ENCODE assay signal across 8 mouse cellular contexts in genomic region chr13:55443799-55444285, GRCm38 (mm10). TPM values are rescaled to one million over a fixed set of nuclear protein-coding genes. Genes with fewer than 3 reads are reported as not detected.
A peak's percentile ranks its signal among the peaks of the same experiment; 100 is the strongest.
DNase-seq lines count a peak whose midpoint lies in the region; ATAC-seq lines count a peak whose summit lies in the region.
"Had no signal": no experiment of that assay in that cellular context is flagged by ENCODE, and none has a peak within 500 bp of the region (broad histone marks: within the 10 kb centered on the region; RNA-seq: fewer than 3 reads in every experiment).

No protein-coding gene starts in this region.

- H3K9ac ChIP-seq in forebrain, embryonic 11.5 days (ENCODE audit: low read length): peak overlapping the region; percentile 65
- H3K9ac ChIP-seq in limb, embryonic 15.5 days: no peak overlapping the region
- H3K9ac ChIP-seq in stomach, embryonic 15.5 days: peak overlapping the region; percentile 2; the same call in 1 of the 2 replicates

- no peak overlapping the region; the same call in 1 of the 2 replicates for H3K27ac ChIP-seq in forebrain, embryonic 11.5 days (ENCODE audit: low read depth, low read length)
- H3K27ac ChIP-seq in limb, embryonic 15.5 days: peak overlapping the region; percentile 97
- H3K27ac ChIP-seq in stomach, embryonic 15.5 days: peak overlapping the region; percentile 99

- peak overlapping the region; percentile 96 for H3K4me3 ChIP-seq in megakaryocyte, embryonic 14.5 days (replicated peaks)
- peak overlapping the region; percentile 90 for H3K4me3 ChIP-seq in forebrain, embryonic 11.5 days (ENCODE audit: low read depth, low read length)
- H3K4me3 ChIP-seq in limb, embryonic 15.5 days: peak overlapping the region; percentile 88
- H3K4me3 ChIP-seq in stomach, embryonic 15.5 days (replicated peaks): peak overlapping the region; percentile 74

- H3K4me2 ChIP-seq in forebrain, embryonic 11.5 days (ENCODE audit: low read depth, low read length, severe bottlenecking): peak overlapping the region; percentile 86
- H3K4me2 ChIP-seq in limb, embryonic 15.5 days: peak overlapping the region; percentile 73
- H3K4me2 ChIP-seq in stomach, embryonic 15.5 days: peak overlapping the region; percentile 75

- H3K36me3 ChIP-seq in megakaryocyte, embryonic 14.5 days (replicated peaks; ENCODE audit: low read length): peaks cover 12% of the 10 kb centered on the region
- H3K36me3 ChIP-seq in forebrain, embryonic 11.5 days (ENCODE audit: control insufficient read depth, insufficient read depth, low read length): no peaks in the 10 kb centered on the region
- H3K36me3 ChIP-seq in limb, embryonic 15.5 days: no peaks in the 10 kb centered on the region
- no peaks in the 10 kb centered on the region for H3K36me3 ChIP-seq in stomach, embryonic 15.5 days

- no peaks in the 10 kb centered on the region for H3K27me3 ChIP-seq in megakaryocyte, embryonic 14.5 days (replicated peaks)
- H3K27me3 ChIP-seq in forebrain, embryonic 11.5 days (ENCODE audit: control insufficient read depth, insufficient read depth, low read length): no peaks in the 10 kb centered on the region
- no peaks in the 10 kb centered on the region for H3K27me3 ChIP-seq in limb, embryonic 15.5 days
- no peaks in the 10 kb centered on the region for H3K27me3 ChIP-seq in stomach, embryonic 15.5 days (replicated peaks)

- no peak for DNase-seq in forebrain, embryonic 11.5 days (ENCODE audit: low spot score)
- no peak for DNase-seq in adrenal gland, postnatal 4 days (ENCODE audit: low spot score in 2 of 2)
- no peak for DNase-seq in urinary bladder, postnatal 4 days (ENCODE audit: low spot score in 2 of 2)
- DNase-seq: cerebellum, postnatal 25 days had no signal

- peaks cover 3% of the 10 kb centered on the region; the same call in 1 of the 2 replicates for H3K9me3 ChIP-seq in megakaryocyte, embryonic 14.5 days
- no peaks in the 10 kb centered on the region for H3K9me3 ChIP-seq in forebrain, embryonic 11.5 days (ENCODE audit: control insufficient read depth, low read length)
- no peaks in the 10 kb centered on the region for H3K9me3 ChIP-seq in limb, embryonic 15.5 days
- H3K9me3 ChIP-seq in stomach, embryonic 15.5 days: no peaks in the 10 kb centered on the region

- peaks cover 66% of the 10 kb centered on the region for H3K4me1 ChIP-seq in megakaryocyte, embryonic 14.5 days
- peaks cover 8% of the 10 kb centered on the region; the same call in 1 of the 2 replicates for H3K4me1 ChIP-seq in forebrain, embryonic 11.5 days (replicated peaks; ENCODE audit: control insufficient read depth, insufficient read depth, low read length)
- H3K4me1 ChIP-seq in limb, embryonic 15.5 days: peaks cover 26% of the 10 kb centered on the region
- H3K4me1 ChIP-seq in stomach, embryonic 15.5 days: peaks cover 18% of the 10 kb centered on the region

- 49% methylated on average over 9 of the region's 9 CpGs for WGBS in forebrain, embryonic 11.5 days
- 34% methylated on average over 9 of the region's 9 CpGs for WGBS in limb, embryonic 15.5 days
- WGBS in stomach, embryonic 15.5 days: 29% methylated on average over 9 of the region's 9 CpGs

- ATAC-seq in megakaryocyte, adult 5-6 weeks (ENCODE audit: poor library complexity, severe bottlenecking): no peak
- no peak for ATAC-seq in forebrain, embryonic 11.5 days (replicated peaks; ENCODE audit: low FRiP score)
- ATAC-seq in limb, embryonic 15.5 days (ENCODE audit: insufficient number of reproducible peaks, low FRiP score, low TSS enrichment, low read depth): no peak
- ATAC-seq in stomach, embryonic 15.5 days (ENCODE audit: insufficient read depth, low FRiP score, low read depth): no peak

RNA-seq across cellular contexts. Expression of gene Grk6, which starts 1.0 kb away (rescaled TPM):
- polyA plus RNA-seq in megakaryocyte, embryonic 14.5 days (2012; ENCODE audit: insufficient read depth, low replicate concordance): 33.8 and 54.2 TPM in 2 replicates
- total RNA-seq in megakaryocyte, adult 5-6 weeks (2015): 87.3 and 89.9 TPM in 2 replicates
- 144 and 155 TPM in 2 replicates for total RNA-seq in megakaryocyte, adult 5-6 weeks (2017)
- 69.5 and 79.2 TPM in 2 replicates for polyA plus RNA-seq in forebrain, embryonic 11.5 days (2014; fragmentation: Nextera tagmentation; extraction: Ambion mirVana)
- 34.3 and 39.0 TPM in 2 replicates for polyA plus RNA-seq in limb, embryonic 15.5 days (2015; fragmentation: Nextera tagmentation; extraction: Ambion mirVana)
- 39.1 and 40.7 TPM in 2 replicates for polyA plus RNA-seq in stomach, embryonic 15.5 days (2015; fragmentation: Nextera tagmentation; extraction: Ambion mirVana)
- total RNA-seq in adrenal gland, postnatal 4 days (2021): 10 to 100 TPM; 54.3 to 56.7 TPM

RNA-seq across cellular contexts. Expression of gene F12, which starts 17.2 kb away (rescaled TPM):
- 0.54 TPM in 1 of 2 replicates, not detected in the other for polyA plus RNA-seq in megakaryocyte, embryonic 14.5 days (2012; ENCODE audit: insufficient read depth, low replicate concordance)
- total RNA-seq in megakaryocyte, adult 5-6 weeks (2015): 0.13 and 0.21 TPM in 2 replicates
- not detected in 2 replicates for total RNA-seq in megakaryocyte, adult 5-6 weeks (2017)
- not detected in 2 replicates for polyA plus RNA-seq in forebrain, embryonic 11.5 days (2014; fragmentation: Nextera tagmentation; extraction: Ambion mirVana)
- 0.17 TPM in 1 of 2 replicates, not detected in the other for polyA plus RNA-seq in limb, embryonic 15.5 days (2015; fragmentation: Nextera tagmentation; extraction: Ambion mirVana)
- polyA plus RNA-seq in stomach, embryonic 15.5 days (2015; fragmentation: Nextera tagmentation; extraction: Ambion mirVana): 2.5 and 6.8 TPM in 2 replicates
- 10 to 100 TPM in 1 of 2 experiments, 1 to 10 TPM in 1; 1.3 to 36.6 TPM for total RNA-seq in adrenal gland, postnatal 4 days (2021)

RNA-seq across cellular contexts. Expression of gene Prr7, which starts 20.2 kb away (rescaled TPM):
- 5.3 and 21.1 TPM in 2 replicates for polyA plus RNA-seq in megakaryocyte, embryonic 14.5 days (2012; ENCODE audit: insufficient read depth, low replicate concordance)
- total RNA-seq in megakaryocyte, adult 5-6 weeks (2015): 1.1 and 1.2 TPM in 2 replicates
- 1.4 and 1.8 TPM in 2 replicates for total RNA-seq in megakaryocyte, adult 5-6 weeks (2017)
- 2.3 and 3.9 TPM in 2 replicates for polyA plus RNA-seq in forebrain, embryonic 11.5 days (2014; fragmentation: Nextera tagmentation; extraction: Ambion mirVana)
- polyA plus RNA-seq in limb, embryonic 15.5 days (2015; fragmentation: Nextera tagmentation; extraction: Ambion mirVana): 0.38 and 1.2 TPM in 2 replicates
- 0.72 and 0.85 TPM in 2 replicates for polyA plus RNA-seq in stomach, embryonic 15.5 days (2015; fragmentation: Nextera tagmentation; extraction: Ambion mirVana)
- total RNA-seq in adrenal gland, postnatal 4 days (2021): 1 to 10 TPM; 6.4 to 8.0 TPM

RNA-seq across cellular contexts. Expression of gene Pfn3, which starts 28.8 kb away (rescaled TPM):
- not detected in 2 replicates for polyA plus RNA-seq in megakaryocyte, embryonic 14.5 days (2012; ENCODE audit: insufficient read depth, low replicate concordance)
- total RNA-seq in megakaryocyte, adult 5-6 weeks (2015): not detected in 2 replicates
- total RNA-seq in megakaryocyte, adult 5-6 weeks (2017): not detected in 2 replicates
- not detected in 2 replicates for polyA plus RNA-seq in forebrain, embryonic 11.5 days (2014; fragmentation: Nextera tagmentation; extraction: Ambion mirVana)
- not detected in 2 replicates for polyA plus RNA-seq in limb, embryonic 15.5 days (2015; fragmentation: Nextera tagmentation; extraction: Ambion mirVana)
- not detected in 2 replicates for polyA plus RNA-seq in stomach, embryonic 15.5 days (2015; fragmentation: Nextera tagmentation; extraction: Ambion mirVana)
- total RNA-seq in adrenal gland, postnatal 4 days (2021): not detected

RNA-seq across cellular contexts. Expression of gene Dbn1, which starts 44.1 kb away (rescaled TPM):
- polyA plus RNA-seq in megakaryocyte, embryonic 14.5 days (2012; ENCODE audit: insufficient read depth, low replicate concordance): 1.8 and 5.0 TPM in 2 replicates
- 0.18 TPM in 1 of 2 replicates, not detected in the other for total RNA-seq in megakaryocyte, adult 5-6 weeks (2015)
- 0.57 and 2.9 TPM in 2 replicates for total RNA-seq in megakaryocyte, adult 5-6 weeks (2017)
- polyA plus RNA-seq in forebrain, embryonic 11.5 days (2014; fragmentation: Nextera tagmentation; extraction: Ambion mirVana): 411 and 418 TPM in 2 replicates
- polyA plus RNA-seq in limb, embryonic 15.5 days (2015; fragmentation: Nextera tagmentation; extraction: Ambion mirVana): 162 and 172 TPM in 2 replicates
- polyA plus RNA-seq in stomach, embryonic 15.5 days (2015; fragmentation: Nextera tagmentation; extraction: Ambion mirVana): 110 and 115 TPM in 2 replicates
- total RNA-seq in adrenal gland, postnatal 4 days (2021): 10 to 100 TPM; 56.4 to 75.6 TPM
